ENCODE assay signal across 22 mouse cellular contexts in the genomic region with DNA sequence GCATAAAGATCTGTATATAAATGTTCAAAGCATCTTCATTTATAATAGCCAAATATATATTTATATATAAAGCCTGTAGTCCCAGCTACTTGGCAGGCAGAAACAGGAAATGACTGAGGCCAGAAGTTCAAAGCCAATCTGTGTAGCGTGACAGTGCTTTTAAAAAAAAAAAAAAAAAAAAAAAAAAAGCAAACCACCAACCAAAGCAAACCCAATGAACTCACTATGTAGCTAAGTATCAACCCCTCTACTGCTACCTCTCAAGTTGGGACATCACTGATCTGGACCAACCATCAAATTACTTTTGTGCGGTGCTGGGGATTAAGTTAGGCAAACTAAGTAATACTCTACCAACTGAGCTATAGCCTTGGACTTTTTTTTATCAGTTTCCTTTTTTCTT. TPM values are rescaled to one million over a fixed set of nuclear protein-coding genes. Genes with fewer than 3 reads are reported as not detected.
DNase-seq lines count a peak whose midpoint lies in the region; ATAC-seq and TF ChIP-seq lines count a peak whose summit lies in the region.
"Had no signal": no experiment of that assay in that cellular context is flagged by ENCODE, and none has a peak within 500 bp of the region (broad histone marks: within the 10 kb centered on the region; RNA-seq: fewer than 3 reads in every experiment).

No protein-coding gene starts in this region.

- peak; percentile 38 for DNase-seq in kidney, postnatal 10 days
- DNase-seq in stomach, postnatal 0 days (ENCODE audit: low spot score), result no peak
- peak; percentile 52 for DNase-seq in CH12.LX (ENCODE audit: extremely low read depth)
- DNase-seq in splenic B cell, adult 2 months (ENCODE audit: low read depth, low spot score), result peak; percentile 56
- DNase-seq in cerebellum, adult 9-10 months, result no peak
- DNase-seq: cerebellum, adult 8-10 months; forebrain, postnatal 0 days; gastrocnemius, adult 2 months; heart, adult 18-20 months; layer of hippocampus, postnatal 36 days; left cerebral cortex, postnatal 4 days; liver, embryonic 13.5 days; right cerebral cortex, postnatal 14 days; thymus, postnatal 36 days had no signal

- no peak overlapping the region for H3K4me2 ChIP-seq in kidney, embryonic 16.5 days (replicated peaks; ENCODE audit: low read depth, low read length)
- H3K4me2 ChIP-seq in stomach, embryonic 15.5 days, result no peak overlapping the region
- H3K4me2 ChIP-seq in stomach, postnatal 0 days (replicated peaks; ENCODE audit: low read depth), result no peak overlapping the region
- no peak overlapping the region; the same call in 1 of the 2 replicates for H3K4me2 ChIP-seq in CH12.LX (ENCODE audit: insufficient read depth, low read depth, poor library complexity, severe bottlenecking)
- H3K4me2 ChIP-seq: embryonic facial prominence, embryonic 13.5 days; liver, embryonic 13.5 days; midbrain, embryonic 15.5 days had no signal

- peaks cover 75% of the 10 kb centered on the region for H3K79me2 ChIP-seq in CH12.LX (replicated peaks; ENCODE audit: control insufficient read depth, extremely low read depth, insufficient read depth, poor library complexity, severe bottlenecking)

- in situ Hi-C loops in CH12.LX (cut with MboI; ENCODE audit: low pct_ligation_motif_present, low pct_unique_long_range_greater_than_20kb, low sequenced_read_pairs), result no loop called here

- peaks cover 9% of the 10 kb centered on the region for H3K36me3 ChIP-seq in kidney, embryonic 16.5 days (ENCODE audit: insufficient read depth, low read length)
- peaks cover 10% of the 10 kb centered on the region for H3K36me3 ChIP-seq in stomach, embryonic 15.5 days
- peaks cover 4% of the 10 kb centered on the region; the same call in 1 of the 2 replicates for H3K36me3 ChIP-seq in stomach, postnatal 0 days (ENCODE audit: control insufficient read depth, insufficient read depth, low read length)
- peaks cover 23 to 42% of the 10 kb centered on the region in 2 experiments for H3K36me3 ChIP-seq in CH12.LX (replicated peaks in 1 of 2; ENCODE audit: control insufficient read depth in 1 of 2, insufficient read depth in 1 of 2, low read length in 1 of 2)
- H3K36me3 ChIP-seq in splenic B cell, adult 2 months (ENCODE audit: control insufficient read depth, insufficient read depth, low read length, poor library complexity, severe bottlenecking), result peaks cover 7% of the 10 kb centered on the region

- dilution Hi-C loops in CH12.LX (cut with MboI; ENCODE audit: extremely low pct_ligation_motif_present, extremely low pct_unique_long_range_greater_than_20kb, low sequenced_read_pairs), result no loop called here

- 51% methylated on average over 2 of the region's 2 CpGs for WGBS in kidney, embryonic 16.5 days
- WGBS in stomach, embryonic 15.5 days, result 49% methylated on average over 2 of the region's 2 CpGs
- 46% methylated on average over 2 of the region's 2 CpGs for WGBS in stomach, postnatal 0 days

- H3K4me1 ChIP-seq in kidney, embryonic 16.5 days (ENCODE audit: insufficient read depth, low read length), result peaks cover 34% of the 10 kb centered on the region
- H3K4me1 ChIP-seq in stomach, embryonic 15.5 days, result peaks cover 10% of the 10 kb centered on the region
- no peaks in the 10 kb centered on the region; the same call in 1 of the 2 replicates for H3K4me1 ChIP-seq in stomach, postnatal 0 days (replicated peaks; ENCODE audit: control insufficient read depth, insufficient read depth)
- H3K4me1 ChIP-seq in CH12.LX (ENCODE audit: control insufficient read depth in 1 of 2, insufficient read depth in 2 of 2), result peaks cover 14 to 45% of the 10 kb centered on the region in 2 experiments

- ATAC-seq in kidney, embryonic 16.5 days (ENCODE audit: low FRiP score, low TSS enrichment), result no peak
- ATAC-seq in stomach, embryonic 15.5 days (ENCODE audit: insufficient read depth, low FRiP score, low read depth), result no peak
- no peak for ATAC-seq in stomach, postnatal 0 days (ENCODE audit: low FRiP score, low TSS enrichment)
- no peak for ATAC-seq in monocyte, adult 5-6 weeks (replicated peaks; ENCODE audit: insufficient number of reproducible peaks, low FRiP score, low TSS enrichment, poor library complexity, severe bottlenecking)
- ATAC-seq: forebrain, postnatal 0 days; intestine, postnatal 0 days; midbrain, embryonic 15.5 days had no signal

- no peaks in the 10 kb centered on the region for H3K27me3 ChIP-seq in kidney, embryonic 16.5 days (ENCODE audit: insufficient read depth, low read length)
- H3K27me3 ChIP-seq in stomach, embryonic 15.5 days (replicated peaks), result no peaks in the 10 kb centered on the region
- H3K27me3 ChIP-seq in stomach, postnatal 0 days (ENCODE audit: control insufficient read depth, insufficient read depth, low read length), result no peaks in the 10 kb centered on the region
- no peaks in the 10 kb centered on the region for H3K27me3 ChIP-seq in CH12.LX (replicated peaks)
- H3K27me3 ChIP-seq in splenic B cell, adult 2 months (ENCODE audit: control insufficient read depth, insufficient read depth, low read length, poor library complexity, severe bottlenecking), result no peaks in the 10 kb centered on the region
- H3K27me3 ChIP-seq: embryonic facial prominence, embryonic 13.5 days; liver, embryonic 13.5 days; megakaryocyte, embryonic 14.5 days; midbrain, embryonic 15.5 days had no signal

- H3K27ac ChIP-seq in kidney, embryonic 16.5 days (ENCODE audit: low read length), result no peak overlapping the region
- peak overlapping the region; percentile 26; the same call in 1 of the 2 replicates for H3K27ac ChIP-seq in stomach, embryonic 15.5 days
- H3K27ac ChIP-seq in stomach, postnatal 0 days (replicated peaks), result no peak overlapping the region
- no peak overlapping the region for H3K27ac ChIP-seq in CH12.LX (ENCODE audit: insufficient read depth, low read depth)
- H3K27ac ChIP-seq: embryonic facial prominence, embryonic 13.5 days; gastrocnemius, adult 2 months; hindbrain, embryonic 10.5 days; liver, embryonic 13.5 days; midbrain, embryonic 15.5 days had no signal

- TF ChIP-seq EP300 in stomach, postnatal 0 days (optimal IDR thresholded peaks at IDR 0.05), result no peak
- TF ChIP-seq EP300 in CH12.LX (IDR thresholded peaks at IDR 0.05; ENCODE audit: low read length), result peak; percentile 60; the same call in 1 of the 2 replicates

- H3K4me3 ChIP-seq in kidney, embryonic 16.5 days (ENCODE audit: low read length), result no peak overlapping the region
- no peak overlapping the region for H3K4me3 ChIP-seq in stomach, embryonic 15.5 days (replicated peaks)
- H3K4me3 ChIP-seq in stomach, postnatal 0 days (ENCODE audit: low read depth, low read length), result no peak overlapping the region
- no peak overlapping the region for H3K4me3 ChIP-seq in CH12.LX (replicated peaks in 1 of 3; ENCODE audit: low read depth in 2 of 3, low read length in 2 of 3, poor library complexity in 1 of 3)
- H3K4me3 ChIP-seq: embryonic facial prominence, embryonic 13.5 days; gastrocnemius, adult 2 months; hindbrain, embryonic 10.5 days; liver, embryonic 13.5 days; megakaryocyte, embryonic 14.5 days; midbrain, embryonic 15.5 days had no signal

- no peak overlapping the region for H3K9ac ChIP-seq in kidney, embryonic 16.5 days (replicated peaks; ENCODE audit: low read length)
- no peak overlapping the region for H3K9ac ChIP-seq in stomach, embryonic 15.5 days
- no peak overlapping the region for H3K9ac ChIP-seq in stomach, postnatal 0 days (ENCODE audit: low read length)
- no peak overlapping the region; the same call in 1 of the 2 replicates for H3K9ac ChIP-seq in CH12.LX (ENCODE audit: insufficient read depth, low read depth)
- H3K9ac ChIP-seq: embryonic facial prominence, embryonic 13.5 days; forebrain, postnatal 0 days; liver, embryonic 13.5 days; midbrain, embryonic 15.5 days had no signal

- TF ChIP-seq RAD21 in CH12.LX (IDR thresholded peaks at IDR 0.05; ENCODE audit: low read depth, low read length), result no peak

- TF ChIP-seq CTCF in stomach, postnatal 0 days (IDR thresholded peaks at IDR 0.05; ENCODE audit: low read depth), result no peak
- TF ChIP-seq CTCF in CH12.LX (conservative IDR thresholded peaks at IDR 0.05 in 1 of 2, IDR thresholded peaks at IDR 0.05 in 1 of 2; ENCODE audit: low read depth in 2 of 2, low read length in 2 of 2), result no peak

- no peak for TF ChIP-seq POLR2A in CH12.LX (IDR thresholded peaks at IDR 0.05; ENCODE audit: low read depth, low read length)

- no peaks in the 10 kb centered on the region for H3K9me3 ChIP-seq in kidney, embryonic 16.5 days (ENCODE audit: low read length)
- H3K9me3 ChIP-seq in stomach, embryonic 15.5 days, result no peaks in the 10 kb centered on the region
- H3K9me3 ChIP-seq in stomach, postnatal 0 days (ENCODE audit: control insufficient read depth, low read length), result no peaks in the 10 kb centered on the region
- no peaks in the 10 kb centered on the region for H3K9me3 ChIP-seq in CH12.LX (replicated peaks; ENCODE audit: low read length)
- H3K9me3 ChIP-seq: embryonic facial prominence, embryonic 13.5 days; hindbrain, embryonic 10.5 days; liver, embryonic 13.5 days; megakaryocyte, embryonic 14.5 days; midbrain, embryonic 15.5 days had no signal

TF ChIP-seq in CH12.LX, 34 proteins besides CTCF, POLR2A, EP300 and RAD21 (continues in another document):
- TF ChIP-seq JUND (conservative IDR thresholded peaks at IDR 0.05; ENCODE audit: low read depth, low read length) (peak; percentile 41; the same call in 1 of the 2 replicates), IRF4 (IDR thresholded peaks at IDR 0.05; ENCODE audit: low read depth, low read length) (no peak), MAFK (IDR thresholded peaks at IDR 0.05; ENCODE audit: insufficient replicate concordance, low read length) (no peak), NRF1 (IDR thresholded peaks at IDR 0.05; ENCODE audit: low read depth, low read length) (no peak), MAZ (IDR thresholded peaks at IDR 0.05; ENCODE audit: low read depth, low read length) (no peak), E2F4 (IDR thresholded peaks at IDR 0.05; ENCODE audit: insufficient replicate concordance, low read depth, low read length) (no peak)

RNA-seq across cellular contexts. Expression of gene Rpa1, which starts 4.0 kb away (rescaled TPM):
- polyA plus RNA-seq in kidney, embryonic 16.5 days (2015; fragmentation: Nextera tagmentation; extraction: Ambion mirVana), result 119 and 129 TPM in 2 replicates
- 98.5 and 101 TPM in 2 replicates for polyA plus RNA-seq in stomach, embryonic 15.5 days (2015; fragmentation: Nextera tagmentation; extraction: Ambion mirVana)
- 46.0 and 48.0 TPM in 2 replicates for polyA plus RNA-seq in stomach, postnatal 0 days (2015; fragmentation: Nextera tagmentation; extraction: Ambion mirVana)
- total RNA-seq in CH12.LX (2012; rRNA removed), result 287 and 354 TPM in 2 replicates
- total RNA-seq in CH12.LX (2014; rRNA removed), result 357 and 379 TPM in 2 replicates
- 230 and 247 TPM in 2 replicates for polyA plus RNA-seq in CH12.LX (2012; ENCODE audit: insufficient read length, low read depth)
- total RNA-seq in monocyte, adult 5-6 weeks (2017), result 80.4 to 103 TPM (median 85.0 TPM) in 3 replicates

RNA-seq across cellular contexts. Expression of gene Smyd4, which starts 4.1 kb away (rescaled TPM):
- polyA plus RNA-seq in kidney, embryonic 16.5 days (2015; fragmentation: Nextera tagmentation; extraction: Ambion mirVana), result 14.9 and 15.3 TPM in 2 replicates
- polyA plus RNA-seq in stomach, embryonic 15.5 days (2015; fragmentation: Nextera tagmentation; extraction: Ambion mirVana), result 10.9 and 11.4 TPM in 2 replicates
- polyA plus RNA-seq in stomach, postnatal 0 days (2015; fragmentation: Nextera tagmentation; extraction: Ambion mirVana), result 5.0 and 6.3 TPM in 2 replicates
- total RNA-seq in CH12.LX (2012; rRNA removed) (11.5 and 13.9 TPM in 2 replicates), CH12.LX (2014; rRNA removed) (13.9 and 15.4 TPM in 2 replicates)
- 11.8 and 12.5 TPM in 2 replicates for polyA plus RNA-seq in CH12.LX (2012; ENCODE audit: insufficient read length, low read depth)
- total RNA-seq in monocyte, adult 5-6 weeks (2017), result 11.4 to 20.4 TPM (median 12.6 TPM) in 3 replicates

Comparison
In these comparisons a context has a peak if more than half of its experiments do, and no peak if none do; other contexts are left out.
1. DNase-seq: peak in kidney, postnatal 10 days (single experiment), CH12.LX (single experiment) and splenic B cell, adult 2 months (single experiment); none in stomach, postnatal 0 days (single experiment) and cerebellum, adult 9-10 months (single experiment).